Mouse (Mus musculus) ES-E14 (cell line): ENCODE results near the gene Myom1. TPM values are rescaled to one million over a fixed set of nuclear protein-coding genes. Genes with fewer than 3 reads are reported as not detected.

ENCODE experiments used
- DNase-seq: peaks from one replicate; pipeline ENCODE4 v3.0.0-alpha.2; 2013; ENCODE audit warnings: low read depth, low spot score
- H3K27ac ChIP-seq: 2 replicates; pipeline ENCODE4 v1.5.1; 2012; ENCODE audit warnings: low read depth, mild to moderate bottlenecking, low read length, moderate library complexity, mixed read lengths; ENCODE audit not compliant: poor library complexity, insufficient read depth, severe bottlenecking
- H3K36me3 ChIP-seq: 2 replicates; pipeline ENCODE4 v1.6.1; 2012; ENCODE audit warnings: mild to moderate bottlenecking, low read length, moderate library complexity, mixed read lengths; ENCODE audit not compliant: control insufficient read depth, poor library complexity, insufficient read depth, severe bottlenecking
- H3K4me1 ChIP-seq, 2 experiments: fragments of 150-350 bp in 1 of 2; sonication (generic) in 1 of 2; 2 replicates each; pipeline ENCODE4 v1.6.1; 2012; ENCODE audit warnings: low read length in 2 of 2, mild to moderate bottlenecking in 1 of 2, mixed read lengths in 1 of 2; ENCODE audit not compliant: control insufficient read depth in 2 of 2, insufficient read depth in 2 of 2, poor library complexity in 1 of 2
- H3K4me3 ChIP-seq, 2 experiments: fragments of 150-350 bp in 1 of 2; sonication (generic) in 1 of 2; 2 replicates each; pipeline ENCODE4 v1.5.1; 2012; ENCODE audit warnings: low read length in 2 of 2, low read depth in 1 of 2, mild to moderate bottlenecking in 1 of 2, mixed read lengths in 1 of 2; ENCODE audit not compliant: insufficient read depth in 1 of 2, poor library complexity in 1 of 2, severe bottlenecking in 1 of 2
- H3K9ac ChIP-seq: 2 replicates; pipeline ENCODE4 v1.6.1; 2012; ENCODE audit warnings: low read depth, mild to moderate bottlenecking, low read length, mixed read lengths; ENCODE audit not compliant: poor library complexity, insufficient read depth, severe bottlenecking
- H3K9me3 ChIP-seq: fragments of 150-350 bp; sonication (generic); 2 replicates; pipeline ENCODE4 v1.6.1; 2012; ENCODE audit warnings: low read depth, mild to moderate bottlenecking, low read length; ENCODE audit not compliant: control insufficient read depth, insufficient read depth
- CHD2 ChIP-seq: IDR thresholded peaks from 2 replicates; pipeline ENCODE4 v1.6.1; 2014; ENCODE audit warnings: mild to moderate bottlenecking, low read depth, low read length, inconsistent platforms
- HCFC1 ChIP-seq: IDR thresholded peaks from 2 replicates; pipeline ENCODE4 v1.6.1; 2012; ENCODE audit warnings: low read length, inconsistent platforms, borderline replicate concordance; ENCODE audit not compliant: insufficient read depth
- MAFK ChIP-seq: IDR thresholded peaks from 2 replicates; pipeline ENCODE4 v1.6.1; 2014; ENCODE audit warnings: mild to moderate bottlenecking, low read depth, low read length, inconsistent platforms; ENCODE audit not compliant: insufficient read depth
- ZC3H11A ChIP-seq: IDR thresholded peaks from 2 replicates; pipeline ENCODE4 v1.6.1; 2012; ENCODE audit warnings: low read depth, mild to moderate bottlenecking, inconsistent platforms, low read length, borderline replicate concordance
- ZNF384 ChIP-seq: IDR thresholded peaks from 2 replicates; pipeline ENCODE4 v1.6.1; 2012; ENCODE audit warnings: low read depth, low read length, inconsistent platforms
- in situ Hi-C, 2 experiments: fragments of 600-800 bp; cut with MboI; formaldehyde crosslinking; loops; one replicate each; pipeline ENCODE4 v1.15.1; 2025; ENCODE audit warnings: low sequenced_read_pairs in 2 of 2, inconsistent platforms in 1 of 2; ENCODE audit not compliant: unreplicated experiment in 2 of 2
- total RNA-seq: library from RNA; depleted of rRNA; stranded (reverse); fragments of 300-350 nt; gene quantifications from 2 replicates; pipeline ENCODE4 v1.2.3, GENCODE M21; 2012

The Myom1 gene
- total RNA-seq, 1 experiment: 3.3 TPM

- no peak for TF ChIP-seq ZC3H11A
- no peak for TF ChIP-seq HCFC1
- TF ChIP-seq ZNF384: no peak
- no peak for TF ChIP-seq CHD2
- TF ChIP-seq MAFK: no peak
- Histone ChIP-seq H3K27ac (no peak overlapping the region), H3K36me3 (peaks cover 19% of the 10 kb centered on the region), H3K4me1 (peaks cover 1 to 12% of the 10 kb centered on the region in 2 experiments; a peak in 3 of 4 replicates), H3K4me3 (no peak overlapping the region), H3K9ac (no peak overlapping the region), H3K9me3 (no peaks in the 10 kb centered on the region)
- in situ Hi-C loops: no loop called here
- no peak for DNase-seq
Observed at GRCm38 (mm10) chr17:70986831-70987660, 15.4 kb upstream of the Myom1 start.

- H3K9me3 ChIP-seq: no peaks in the 10 kb centered on the region
- in situ Hi-C loops: no loop called here
- no peak overlapping the region; the same call in 1 of the 2 replicates for H3K9ac ChIP-seq
- no peak overlapping the region; a peak in 1 of 4 replicates for H3K4me3 ChIP-seq
- no peak overlapping the region for H3K27ac ChIP-seq
- H3K4me1 ChIP-seq: peaks cover 1 to 12% of the 10 kb centered on the region in 2 experiments; a peak in 3 of 4 replicates
- no peak for DNase-seq
- peaks cover 13% of the 10 kb centered on the region for H3K36me3 ChIP-seq
- TF ChIP-seq ZC3H11A: no peak
- TF ChIP-seq HCFC1: no peak
- TF ChIP-seq ZNF384: no peak
- no peak for TF ChIP-seq MAFK
- no peak for TF ChIP-seq CHD2
Observed at GRCm38 (mm10) chr17:70988337-70988767, 14.1 kb upstream of the Myom1 start.

GRCm38 (mm10) chr17:70989430-70989829 lies 13.0 kb upstream of the Myom1 start:
- in situ Hi-C loops: no loop called here
- DNase-seq: no peak
- Histone ChIP-seq H3K9me3 (no peaks in the 10 kb centered on the region), H3K4me3 (peak overlapping the region; percentile 87), H3K9ac (0 out of 2 replicates have a peak overlapping the region, but pooled peaks have one; percentile 8), H3K27ac (no peak overlapping the region), H3K4me1 (peaks cover 1 to 12% of the 10 kb centered on the region in 2 experiments; a peak in 3 of 4 replicates), H3K36me3 (peaks cover 16% of the 10 kb centered on the region)
- no peak for TF ChIP-seq CHD2
- TF ChIP-seq MAFK: no peak
- TF ChIP-seq ZNF384: no peak
- TF ChIP-seq HCFC1: no peak
- no peak for TF ChIP-seq ZC3H11A

- no peak for DNase-seq
- peaks cover 0 to 12% of the 10 kb centered on the region in 2 experiments; a peak in 2 of 4 replicates for H3K4me1 ChIP-seq
- peak overlapping the region; percentile 90 for H3K9ac ChIP-seq
- no peaks in the 10 kb centered on the region for H3K9me3 ChIP-seq
- in situ Hi-C loops: no loop called here
- H3K27ac ChIP-seq: peak overlapping the region; percentile 95
- TF ChIP-seq MAFK: no peak
- no peak for TF ChIP-seq CHD2
- TF ChIP-seq ZNF384: no peak
- TF ChIP-seq HCFC1: no peak
- no peak for TF ChIP-seq ZC3H11A
- H3K36me3 ChIP-seq: peaks cover 17% of the 10 kb centered on the region
- peak overlapping the region; percentile 87 for H3K4me3 ChIP-seq
Observed at GRCm38 (mm10) chr17:70989991-70990390, 12.4 kb upstream of the Myom1 start.
